Mouse (Mus musculus) embryo, embryonic 11 days (tissue): ENCODE results near the gene Cobl.

Experiments used
- DNase-seq: peaks from one replicate; pipeline ENCODE4 v3.0.0-alpha.2; 2015

The Cobl gene

DNA sequence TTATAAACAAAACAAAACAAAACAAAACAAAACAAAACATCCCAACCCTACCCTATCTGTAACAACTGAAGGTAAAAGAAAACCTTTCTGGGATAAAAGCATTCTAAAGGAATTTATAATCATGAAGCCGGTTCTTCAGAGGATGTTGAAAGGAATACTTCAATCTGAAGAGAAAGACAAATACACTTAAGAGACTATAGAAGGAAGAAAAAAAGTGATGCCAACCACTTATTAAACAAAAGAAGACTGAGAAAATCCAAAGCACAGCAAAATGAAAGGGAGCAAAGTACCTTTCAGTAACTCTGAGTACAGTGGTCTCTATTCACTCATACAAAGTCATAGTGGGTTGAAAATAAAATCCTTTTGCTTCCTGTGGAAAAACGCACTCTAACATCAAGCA lies 256.2 kb downstream of the Cobl start:
- no peak for DNase-seq

DNA sequence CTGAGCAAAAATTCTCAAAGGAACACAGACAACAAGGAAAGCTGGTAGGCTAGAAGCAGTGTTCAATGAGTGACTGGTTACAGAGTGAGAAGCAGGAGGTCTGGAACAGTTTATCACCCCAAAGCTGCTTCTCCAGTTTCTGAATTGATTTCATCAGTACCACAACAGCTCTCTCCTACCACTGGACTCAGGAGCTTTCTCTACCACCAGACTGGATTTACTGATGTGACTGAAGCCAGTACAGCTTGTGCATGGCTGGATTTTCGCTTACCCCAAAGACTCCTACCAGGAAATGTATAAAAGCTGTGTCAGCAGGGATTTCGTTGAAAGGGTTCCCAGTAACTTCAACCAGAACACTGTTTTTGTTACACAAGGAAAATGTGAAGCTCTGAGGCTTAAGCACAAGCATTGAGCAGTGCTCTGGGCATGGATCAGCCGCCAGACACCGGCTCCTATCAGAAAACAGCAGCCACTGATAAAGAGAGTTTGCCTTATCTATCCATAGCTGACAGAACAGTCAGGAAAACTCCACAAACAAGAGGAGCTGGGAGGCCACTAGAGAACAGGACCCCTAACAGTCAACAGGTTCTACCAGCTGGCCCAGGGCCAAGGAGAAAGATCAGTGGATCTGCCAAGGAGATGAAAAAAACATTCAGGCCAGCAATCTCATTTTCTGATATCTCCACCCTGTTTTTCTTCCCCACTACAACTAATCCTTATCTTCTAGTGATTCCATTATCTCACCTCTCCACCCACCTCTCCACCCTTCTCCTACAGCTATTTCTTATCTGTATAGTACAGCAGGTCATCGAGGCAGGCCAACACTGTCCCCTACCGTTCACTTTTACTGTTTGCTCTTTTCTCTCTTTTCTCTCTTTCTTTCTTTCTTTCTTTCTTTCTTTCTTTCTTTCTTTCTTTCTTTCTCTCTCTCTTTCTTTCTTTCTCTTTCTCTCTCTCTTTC lies 259.3 kb downstream of the Cobl start:
- DNase-seq = peak; percentile 9

DNA sequence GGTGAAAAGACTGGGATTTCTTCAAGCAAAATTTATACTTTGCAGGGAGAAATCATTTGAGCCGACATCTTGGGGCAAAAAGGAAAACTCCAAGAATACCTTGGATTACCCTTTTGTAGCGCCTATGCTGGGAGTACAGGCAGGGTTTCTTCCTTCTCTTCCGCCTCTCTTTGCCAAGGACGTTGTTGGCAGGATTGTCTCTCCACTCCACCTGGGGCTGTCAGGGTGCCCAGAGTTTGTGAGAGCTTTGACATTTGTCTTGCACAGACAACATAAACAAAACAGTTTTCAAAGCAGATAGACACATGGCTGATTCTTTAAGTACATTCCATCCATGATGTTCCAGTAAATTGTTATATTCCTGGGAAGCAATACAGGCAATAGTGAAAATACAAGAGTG lies 265.3 kb downstream of the Cobl start:
- DNase-seq = no peak

DNA sequence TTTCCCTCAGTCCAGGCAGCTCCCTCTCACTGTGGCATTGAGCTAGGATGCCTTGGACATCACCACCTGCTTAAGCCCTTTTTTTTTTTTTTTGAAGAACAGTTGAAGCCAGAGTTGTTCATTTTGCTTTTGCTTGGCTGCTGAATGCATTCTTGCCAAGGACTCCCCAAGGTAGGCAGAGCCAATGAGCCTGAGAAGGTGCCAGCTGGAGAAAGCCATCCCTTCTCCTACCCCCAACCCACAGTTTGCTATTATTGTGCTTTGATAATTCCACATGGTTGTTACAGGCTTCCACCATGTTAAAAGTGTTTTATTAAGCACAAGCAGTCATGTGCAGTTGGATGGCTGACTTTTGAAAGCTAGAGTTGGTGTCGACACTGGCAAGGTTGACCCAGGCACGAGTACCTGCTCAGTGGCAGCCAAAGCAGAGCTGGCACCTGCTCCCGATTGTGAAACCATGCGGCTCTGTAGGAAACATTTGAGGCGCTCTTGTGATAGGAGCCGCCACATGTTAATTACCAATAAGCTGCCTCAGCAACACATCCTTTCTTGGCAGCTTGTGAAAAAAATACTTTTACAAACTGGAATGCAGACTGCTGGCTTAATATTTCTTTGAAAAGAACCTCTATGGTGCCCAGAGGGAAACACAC lies 265.9 kb downstream of the Cobl start:
- DNase-seq = no peak

DNA sequence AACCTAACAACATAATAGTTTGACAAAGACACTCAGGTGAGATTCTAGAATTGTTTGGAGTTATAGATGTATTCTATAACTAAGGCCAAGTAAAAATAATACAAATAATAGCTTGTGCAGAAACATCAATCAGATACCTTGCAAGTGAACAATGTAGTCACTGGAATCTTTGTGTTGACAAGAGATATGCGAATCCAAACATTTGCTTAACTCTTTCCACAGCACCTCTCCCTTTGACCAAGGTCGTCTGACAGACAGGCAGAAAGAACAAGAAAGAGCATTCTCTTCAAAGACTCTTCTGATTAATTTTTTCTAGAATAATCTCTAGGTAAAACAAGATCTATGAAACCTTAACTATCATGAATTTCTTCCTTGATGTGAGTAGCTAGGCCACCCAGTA lies 266.7 kb downstream of the Cobl start:
- DNase-seq = no peak

DNA sequence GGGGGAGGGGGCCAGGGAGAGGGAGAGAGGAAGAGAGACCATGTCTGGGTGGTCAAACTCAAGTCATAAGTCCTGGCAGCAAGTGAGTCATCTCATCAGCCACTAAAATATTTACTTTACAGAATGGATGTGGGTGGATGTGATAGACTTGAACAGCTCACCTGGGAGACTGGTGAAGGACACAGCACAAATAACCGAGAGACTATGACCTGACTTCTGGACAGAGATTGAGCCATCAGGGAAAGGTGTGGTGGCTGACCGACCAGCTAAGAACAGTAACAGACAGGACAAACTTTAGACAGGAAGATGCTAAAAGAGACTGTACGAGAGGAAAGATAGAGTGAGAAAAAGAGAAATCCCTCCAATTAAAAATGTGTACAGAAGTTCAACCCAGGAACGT lies 267.2 kb downstream of the Cobl start:
- DNase-seq = no peak

DNA sequence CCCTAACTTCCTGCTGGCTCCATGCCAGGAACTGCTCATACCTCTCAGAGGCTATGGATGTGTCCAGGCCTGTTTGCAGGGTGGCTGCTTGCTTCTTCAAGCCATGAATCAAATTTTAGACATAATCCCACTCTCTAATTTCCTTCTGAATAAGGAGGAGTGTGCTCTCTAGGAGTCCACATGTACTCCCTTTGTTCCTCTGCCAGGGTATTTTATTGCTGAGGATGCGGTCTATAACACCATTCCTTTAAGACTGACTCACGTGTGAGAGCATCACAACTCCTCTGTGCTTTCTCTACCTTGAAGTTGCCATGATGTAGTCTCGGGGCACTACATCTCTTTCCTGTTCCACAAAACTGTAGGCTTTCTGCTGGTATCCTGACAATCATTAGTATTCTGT lies 269.4 kb downstream of the Cobl start:
- no peak for DNase-seq

DNA sequence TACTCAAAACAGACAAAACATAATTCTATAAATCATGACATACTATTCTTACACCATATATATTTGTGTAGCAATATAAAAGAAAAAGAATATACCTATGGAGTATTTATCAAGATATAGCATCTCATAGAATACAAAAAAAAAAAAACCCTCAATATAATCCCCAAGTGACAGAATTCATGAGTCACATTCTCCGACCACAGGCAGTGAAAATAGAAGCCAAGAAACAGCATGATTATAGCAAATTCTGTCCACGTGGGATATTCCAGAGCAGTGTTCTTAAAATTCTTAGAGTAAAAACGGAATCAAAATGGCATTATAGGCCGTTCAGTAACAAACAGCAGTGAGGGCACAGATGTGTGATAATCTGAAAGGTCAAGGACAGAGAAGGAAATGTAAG lies 271.4 kb downstream of the Cobl start:
- no peak for DNase-seq

DNA sequence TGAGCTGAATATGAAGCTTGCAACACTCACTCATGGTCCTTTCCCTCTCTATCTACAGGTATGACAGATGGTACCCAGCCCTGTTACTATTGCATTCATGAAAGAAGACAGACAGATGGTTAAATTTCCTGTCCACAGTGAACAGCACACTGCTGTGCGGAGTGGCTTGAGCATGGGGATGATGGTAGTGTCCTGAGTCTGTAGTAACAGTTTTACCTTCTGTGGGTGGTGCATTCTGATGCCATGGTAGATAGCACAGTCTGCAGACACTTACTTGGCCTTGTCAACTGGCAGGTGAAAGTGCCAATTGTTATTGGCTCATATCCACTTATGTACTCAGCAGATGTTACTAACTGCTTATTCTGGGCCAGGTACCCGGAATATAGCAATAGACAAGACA lies 273.4 kb downstream of the Cobl start:
- no peak for DNase-seq

DNA sequence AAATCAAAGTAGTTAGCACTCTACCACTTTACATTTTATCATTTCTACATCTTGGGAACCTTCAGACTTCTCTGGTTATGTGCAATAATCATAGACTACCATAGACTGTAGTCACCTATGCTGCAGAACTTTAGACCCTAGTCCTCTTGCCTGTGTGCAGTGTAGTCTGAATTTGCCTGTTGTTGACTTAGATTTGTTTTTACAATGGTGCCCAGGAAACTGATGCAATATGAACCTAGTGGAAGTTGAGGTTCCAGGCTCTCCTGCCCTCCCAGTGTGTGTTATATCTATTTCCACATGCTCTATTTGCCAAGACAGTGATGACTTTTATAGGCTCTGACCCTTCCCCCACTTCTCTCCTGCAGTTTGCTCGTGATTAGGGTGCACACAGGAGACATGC lies 274.3 kb downstream of the Cobl start:
- DNase-seq = no peak
